Mouse (Mus musculus) small intestine, adult 10 weeks (tissue): ENCODE results near the gene Pdzd8. TPM values are rescaled to one million over a fixed set of nuclear protein-coding genes. Genes with fewer than 3 reads are reported as not detected.

Experiments used
- polyA plus RNA-seq: library from polyadenylated mRNA; stranded (reverse); fragments of 350-450 nt; fragmentation: Illumina TruSeq; extraction: RNeasy Lipid Tissue Mini Kit (QIAGEN cat#74804); gene quantifications from one replicate; pipeline ENCODE4 v1.2.3, GENCODE M21; 2014; ENCODE audit warnings: low replicate concordance

The Pdzd8 gene
- polyA plus RNA-seq = 85.4 TPM

GRCm38 (mm10) chr19:59345658-59346283 lies at the start of gene Pdzd8:
Gene Pdzd8 (minus strand): TSS chr19:59345780.

GRCm38 (mm10) chr19:59321990-59322389 lies 23.6 kb downstream of the Pdzd8 start, which contains the start of gene Rps12-ps3:
Gene Rps12-ps3 (plus strand): TSS chr19:59322290.

GRCm38 (mm10) chr19:59260718-59261442 lies 84.7 kb downstream of the Pdzd8 start, which contains the start of gene Slc18a2:
Gene Slc18a2 (plus strand): TSS chr19:59260896.

Other genes starting within 250 kb of the Pdzd8 start
- gene Vax1, start 175.7 kb downstream of the Pdzd8 start, polyA plus RNA-seq = not detected
- gene Kcnk18, start 126.6 kb downstream of the Pdzd8 start, polyA plus RNA-seq = not detected
- gene Slc18a2, start 84.9 kb downstream of the Pdzd8 start, polyA plus RNA-seq = 2.7 TPM
- not detected for gene Rps12-ps3, start 23.5 kb downstream of the Pdzd8 start, polyA plus RNA-seq
- gene Emx2, start 112.6 kb upstream of the Pdzd8 start, polyA plus RNA-seq = not detected